Mouse (Mus musculus) megakaryocyte, embryonic 14.5 days (primary cell): Measurements from ENCODE around the gene Srp54b.
"Not testable (repeated sequence)": the region's sequence is repeated elsewhere in the genome, so short reads cannot be mapped to it uniquely, and the experiment has no call there.

Experiments
- FLI1 ChIP-seq: IDR thresholded peaks from 2 replicates; pipeline ENCODE4 v1.6.1; 2012; ENCODE audit warnings: low read length, inconsistent platforms, mixed read lengths
- GATA1 ChIP-seq: IDR thresholded peaks from 3 replicates; pipeline ENCODE4 v1.6.1; 2012; ENCODE audit warnings: mixed read lengths, low read length, inconsistent platforms, borderline replicate concordance

DNA sequence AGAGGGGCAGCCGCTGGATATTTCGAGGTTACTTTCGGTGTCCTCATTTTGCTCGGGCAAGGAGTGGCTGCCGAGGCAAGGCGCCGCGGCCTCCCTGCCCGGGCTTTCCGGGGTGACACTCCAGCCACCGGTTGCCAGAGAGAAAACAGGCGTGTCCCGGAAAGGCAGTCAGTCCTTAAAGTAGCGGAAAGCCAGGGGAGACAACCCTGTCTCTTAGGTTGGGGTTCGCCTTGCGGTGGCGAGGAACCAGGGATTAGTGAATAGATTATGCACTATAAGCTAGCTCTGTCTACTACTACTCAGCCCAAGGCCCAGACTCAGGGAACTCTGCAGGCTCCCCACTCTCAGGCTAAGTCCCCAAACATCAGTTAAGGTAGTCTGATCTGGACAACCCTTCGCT lies 44.9 kb downstream of the Srp54b start:
- not testable (repeated sequence) for TF ChIP-seq GATA1, FLI1
